Mouse (Mus musculus) lung, postnatal 0 days (tissue): ENCODE data around the gene Clec16a.

Source experiments
- CTCF ChIP-seq: IDR thresholded peaks from 2 replicates; pipeline ENCODE4 v1.5.1; 2016; ENCODE audit warnings: antibody characterized with exemption, mild to moderate bottlenecking
- EP300 ChIP-seq: IDR thresholded peaks from 2 replicates; pipeline ENCODE4 v1.6.1; 2016; ENCODE audit warnings: antibody characterized with exemption, mild to moderate bottlenecking, control low read depth

GRCm38 (mm10) chr16:10613996-10614395 is 68.9 kb downstream of the Clec16a start:
- TF ChIP-seq EP300 (no peak), CTCF (no peak)
